Mouse (Mus musculus) cerebellum, postnatal 4 days (tissue): Measurements from ENCODE around the gene Alb.

Experiments used
- DNase-seq, 2 experiments: peaks; one replicate each; pipeline ENCODE4 v3.0.0; 2022; ENCODE audit warnings: low spot score in 2 of 2, mixed read lengths in 1 of 2

Gene Alb

DNA sequence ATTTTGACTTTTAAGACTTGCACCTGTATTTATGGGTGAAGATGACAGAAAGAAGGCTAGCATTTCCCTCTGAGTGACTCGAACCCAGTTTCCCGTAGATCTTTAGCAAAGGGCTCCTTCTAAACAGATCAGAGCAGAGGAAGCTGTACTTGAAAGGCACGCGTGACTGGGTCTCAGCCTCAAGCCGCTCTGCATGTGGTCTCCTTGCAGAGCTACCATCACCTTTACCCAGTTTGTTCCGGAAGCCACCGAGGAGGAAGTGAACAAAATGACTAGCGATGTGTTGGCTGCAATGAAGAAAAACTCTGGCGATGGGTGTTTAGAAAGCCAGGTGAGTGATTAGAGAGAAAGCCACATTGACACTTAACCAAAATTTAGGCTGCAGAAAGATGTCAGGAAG is 31.7 kb downstream of the Alb start:
- DNase-seq, result no peak

DNA sequence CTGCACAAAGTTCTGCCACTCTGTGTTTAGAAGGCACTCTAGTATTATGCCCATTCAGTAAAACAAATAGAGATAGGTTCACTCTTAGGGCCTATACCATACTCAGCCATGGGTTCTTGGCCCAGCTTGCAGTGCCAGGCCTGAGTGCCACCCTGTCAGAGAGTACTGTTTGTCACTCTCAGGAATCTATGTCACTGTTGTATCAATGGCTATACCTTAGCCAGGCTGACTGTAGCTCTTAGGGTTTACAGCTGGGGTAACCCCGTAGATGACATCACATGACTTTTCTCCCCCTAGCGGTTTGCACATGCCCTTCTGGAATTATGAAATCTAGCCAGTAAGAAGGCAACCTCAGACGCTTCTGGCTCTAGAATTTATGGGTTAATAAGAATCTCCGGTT is 33.6 kb downstream of the Alb start:
- no peak for DNase-seq

DNA sequence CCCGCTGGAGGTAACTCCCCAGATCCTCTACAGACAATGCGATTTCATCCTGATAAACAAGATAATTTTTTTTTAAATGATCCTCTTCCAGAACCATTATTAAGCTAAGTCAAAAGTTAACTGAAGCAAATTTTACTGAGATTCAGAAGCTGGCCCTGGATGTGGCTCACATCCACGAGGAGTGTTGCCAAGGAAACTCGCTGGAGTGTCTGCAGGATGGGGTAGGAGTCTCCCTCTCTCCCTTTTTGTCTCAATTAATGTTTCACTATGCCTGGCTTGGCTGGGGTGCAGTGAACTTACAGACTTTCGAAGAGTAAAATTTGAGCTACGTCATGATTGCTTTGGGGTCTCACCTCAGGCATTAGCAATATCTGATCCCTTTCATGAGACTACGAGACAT is 38.8 kb downstream of the Alb start:
- DNase-seq, result no peak

GRCm38 (mm10) chr5:90500714-90501113 is 40.0 kb downstream of the Alb start:
- peak; percentile 57 to 79 for DNase-seq

- no peak for DNase-seq
Observed at GRCm38 (mm10) chr5:90501752-90502151, 41.1 kb downstream of the Alb start.

- DNase-seq, result no peak
Observed at GRCm38 (mm10) chr5:90504742-90505141, 44.0 kb downstream of the Alb start.

DNA sequence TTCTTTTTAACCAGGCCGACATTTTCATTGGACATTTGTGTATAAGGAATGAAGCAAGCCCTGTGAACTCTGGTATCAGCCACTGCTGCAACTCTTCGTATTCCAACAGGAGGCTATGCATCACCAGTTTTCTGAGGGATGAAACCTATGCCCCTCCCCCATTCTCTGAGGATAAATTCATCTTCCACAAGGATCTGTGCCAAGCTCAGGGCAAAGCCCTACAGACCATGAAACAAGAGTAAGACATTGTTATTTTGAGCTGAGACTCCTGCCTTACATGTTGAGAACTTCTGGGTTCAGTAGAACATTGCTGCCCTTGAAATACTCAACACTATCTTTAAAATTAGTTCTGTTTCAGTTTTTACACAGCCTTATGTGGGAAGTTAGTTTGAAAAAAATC is 45.8 kb downstream of the Alb start:
- no peak for DNase-seq

DNA sequence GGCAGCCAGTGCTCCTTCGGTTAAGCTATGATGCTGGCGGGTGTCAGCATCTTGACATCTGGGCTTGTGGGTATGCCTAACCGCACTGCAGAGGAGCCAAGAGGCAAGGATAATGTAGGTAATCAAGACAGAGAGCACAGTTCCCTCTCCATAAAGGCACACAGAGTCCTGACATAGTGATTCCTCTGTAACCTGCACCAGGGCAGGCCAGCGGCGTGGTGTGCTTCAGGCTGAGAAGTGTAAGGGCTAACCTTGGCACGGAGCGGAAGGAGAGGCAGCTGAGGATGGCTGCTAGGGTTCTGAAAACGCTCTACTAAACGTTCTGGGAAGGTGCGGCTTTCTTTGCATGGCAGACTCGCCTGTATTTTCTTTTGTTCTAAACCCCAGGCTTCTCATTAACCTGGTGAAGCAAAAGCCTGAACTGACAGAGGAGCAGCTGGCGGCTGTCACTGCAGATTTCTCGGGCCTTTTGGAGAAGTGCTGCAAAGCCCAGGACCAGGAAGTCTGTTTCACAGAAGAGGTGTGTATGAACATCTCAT is 46.8 kb downstream of the Alb start:
- no peak for DNase-seq

DNA sequence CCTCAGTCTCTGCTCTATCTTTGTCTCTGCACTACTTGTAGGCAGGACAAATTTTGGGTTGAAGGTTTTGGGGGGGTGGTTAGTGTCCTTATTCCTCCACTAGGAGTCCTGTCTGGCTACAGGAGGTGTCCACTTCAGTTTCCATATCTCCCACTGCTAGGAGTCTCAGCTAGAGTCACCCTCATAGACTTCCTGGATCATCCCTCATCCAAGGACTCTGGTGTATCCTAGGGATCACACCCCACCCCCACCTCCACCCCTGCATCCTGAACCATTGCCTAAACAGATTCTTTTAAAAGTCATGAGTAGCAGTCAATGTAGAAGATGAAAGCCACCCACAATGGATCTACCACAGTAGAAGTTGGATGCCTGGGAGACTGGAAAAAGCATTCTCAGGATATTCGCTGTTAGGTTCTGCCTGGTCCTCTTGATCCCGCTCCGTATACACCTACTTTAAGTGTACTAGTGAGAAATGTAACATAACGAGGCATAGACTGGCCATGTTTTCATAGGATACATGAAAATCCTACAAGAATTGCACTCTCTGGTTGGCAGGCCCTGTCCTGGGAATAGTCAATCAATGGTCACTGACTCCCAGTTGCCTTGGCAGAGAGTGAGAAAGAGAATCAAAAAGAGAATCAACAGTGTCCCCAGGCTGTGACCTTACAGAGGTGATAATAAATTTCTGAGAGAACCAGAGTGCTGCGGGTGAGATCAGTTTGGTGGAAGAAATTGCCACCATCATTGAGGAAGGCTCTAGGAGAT is 49.3 kb downstream of the Alb start:
- DNase-seq, result no peak

DNA sequence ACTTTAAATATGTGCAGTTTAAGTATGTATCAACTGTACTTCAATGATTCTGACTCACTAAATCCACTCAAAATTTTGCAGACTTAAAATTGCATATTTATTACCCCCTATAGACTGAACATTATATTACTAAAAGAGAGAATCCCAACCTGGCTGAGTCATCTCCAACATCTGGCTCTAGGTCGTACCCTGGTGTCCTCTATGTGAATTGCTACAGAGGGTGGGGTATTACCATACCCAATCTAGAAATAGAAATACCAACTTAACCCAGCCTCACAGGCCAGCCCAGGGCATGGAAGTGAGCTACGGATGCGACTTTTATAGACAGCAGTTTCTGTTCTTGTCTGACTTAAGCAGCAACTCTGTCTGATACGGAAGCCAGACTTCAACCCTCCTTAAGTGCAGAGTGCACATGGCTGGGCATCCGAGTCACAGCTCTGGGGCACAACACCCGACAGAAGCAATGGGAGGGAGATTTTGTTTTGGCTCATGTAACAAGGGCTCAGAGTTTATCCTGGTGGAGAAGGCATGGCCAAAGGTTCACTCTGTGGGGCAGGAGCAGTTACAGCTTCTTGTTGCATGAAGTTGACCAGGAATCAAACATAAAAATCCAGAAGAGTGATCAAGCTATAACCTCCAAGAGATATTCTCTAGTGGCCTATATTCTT is 51.7 kb downstream of the Alb start:
- no peak for DNase-seq

- DNase-seq, result no peak
Observed at GRCm38 (mm10) chr5:90515561-90515960, 54.9 kb downstream of the Alb start.

- DNase-seq, result no peak
Observed at GRCm38 (mm10) chr5:90518356-90519100, 57.8 kb downstream of the Alb start, which contains the start of gene Afm. TSS of gene Afm (plus strand) at chr5:90518932.
